Mouse (Mus musculus): ENCODE measurements around the gene Tbx2. TPM values are rescaled to one million over a fixed set of nuclear protein-coding genes. Genes with fewer than 3 reads are reported as not detected.

Gene Tbx2
- total RNA-seq, 1 experiment, result 0.80 TPM

GRCm38 (mm10) chr11:85864363-85864762 is 32.0 kb downstream of the Tbx2 start:
- no peak for DNase-seq (ENCODE audit: low read depth, low spot score)
- no peak overlapping the region for H3K4me3 ChIP-seq (ENCODE audit: insufficient read depth in 1 of 2, low read depth in 1 of 2, low read length in 2 of 2, poor library complexity in 1 of 2, severe bottlenecking in 1 of 2)
- in situ Hi-C loops (cut with MboI; ENCODE audit: low sequenced_read_pairs in 2 of 2, unreplicated experiment in 2 of 2), result no loop called here

GRCm38 (mm10) chr11:85876059-85876788 is 43.9 kb downstream of the Tbx2 start:
- Histone ChIP-seq H3K4me1 (ENCODE audit: control insufficient read depth in 2 of 2, insufficient read depth in 2 of 2, low read length in 2 of 2, poor library complexity in 1 of 2) (no peaks in the 10 kb centered on the region; a peak in 1 of 4 replicates), H3K36me3 (ENCODE audit: control insufficient read depth, insufficient read depth, low read length, poor library complexity, severe bottlenecking) (no peaks in the 10 kb centered on the region), H3K27ac (ENCODE audit: insufficient read depth, low read depth, low read length, poor library complexity, severe bottlenecking) (no peak overlapping the region), H3K4me3 (ENCODE audit: insufficient read depth in 1 of 2, low read depth in 1 of 2, low read length in 2 of 2, poor library complexity in 1 of 2, severe bottlenecking in 1 of 2) (no peak overlapping the region), H3K9ac (ENCODE audit: insufficient read depth, low read depth, low read length, poor library complexity, severe bottlenecking) (no peak overlapping the region), H3K9me3 (ENCODE audit: control insufficient read depth, insufficient read depth, low read depth, low read length) (no peaks in the 10 kb centered on the region)
- DNase-seq (ENCODE audit: low read depth, low spot score), result no peak
- no peak for TF ChIP-seq ZNF384 (IDR thresholded peaks at IDR 0.05; ENCODE audit: low read depth, low read length)
- peak; percentile 36; the same call in 1 of the 2 replicates for TF ChIP-seq CHD2 (IDR thresholded peaks at IDR 0.05; ENCODE audit: low read depth, low read length)
- in situ Hi-C loops (cut with MboI; ENCODE audit: low sequenced_read_pairs in 2 of 2, unreplicated experiment in 2 of 2), result no loop called here

More at GRCm38 (mm10) chr11:85864363-85864762, 32.0 kb downstream of the Tbx2 start:
- H3K9ac ChIP-seq (ENCODE audit: insufficient read depth, low read depth, low read length, poor library complexity, severe bottlenecking), result no peak overlapping the region
- no peak overlapping the region for H3K27ac ChIP-seq (ENCODE audit: insufficient read depth, low read depth, low read length, poor library complexity, severe bottlenecking)
- H3K9me3 ChIP-seq (ENCODE audit: control insufficient read depth, insufficient read depth, low read depth, low read length), result no peaks in the 10 kb centered on the region
- no peaks in the 10 kb centered on the region for H3K36me3 ChIP-seq (ENCODE audit: control insufficient read depth, insufficient read depth, low read length, poor library complexity, severe bottlenecking)
- TF ChIP-seq ZC3H11A (IDR thresholded peaks at IDR 0.05; ENCODE audit: borderline replicate concordance, low read depth, low read length) (peak; percentile 44; the same call in 1 of the 2 replicates), ZNF384 (IDR thresholded peaks at IDR 0.05; ENCODE audit: low read depth, low read length) (no peak)
- peaks cover 2 to 6% of the 10 kb centered on the region in 2 experiments; a peak in 1 of 4 replicates for H3K4me1 ChIP-seq (ENCODE audit: control insufficient read depth in 2 of 2, insufficient read depth in 2 of 2, low read length in 2 of 2, poor library complexity in 1 of 2)

- DNase-seq (ENCODE audit: low read depth, low spot score), result no peak
- TF ChIP-seq CHD2 (IDR thresholded peaks at IDR 0.05; ENCODE audit: low read depth, low read length) (no peak), HCFC1 (IDR thresholded peaks at IDR 0.05; ENCODE audit: borderline replicate concordance, insufficient read depth, low read length) (no peak), ZC3H11A (IDR thresholded peaks at IDR 0.05; ENCODE audit: borderline replicate concordance, low read depth, low read length) (no peak), MAFK (IDR thresholded peaks at IDR 0.05; ENCODE audit: insufficient read depth, low read depth, low read length) (no peak), ZNF384 (IDR thresholded peaks at IDR 0.05; ENCODE audit: low read depth, low read length) (no peak)
- no peak overlapping the region for H3K4me3 ChIP-seq (ENCODE audit: insufficient read depth in 1 of 2, low read depth in 1 of 2, low read length in 2 of 2, poor library complexity in 1 of 2, severe bottlenecking in 1 of 2)
- H3K36me3 ChIP-seq (ENCODE audit: control insufficient read depth, insufficient read depth, low read length, poor library complexity, severe bottlenecking), result no peaks in the 10 kb centered on the region
- no peaks in the 10 kb centered on the region for H3K9me3 ChIP-seq (ENCODE audit: control insufficient read depth, insufficient read depth, low read depth, low read length)
- no peak overlapping the region for H3K27ac ChIP-seq (ENCODE audit: insufficient read depth, low read depth, low read length, poor library complexity, severe bottlenecking)
- no peak overlapping the region for H3K9ac ChIP-seq (ENCODE audit: insufficient read depth, low read depth, low read length, poor library complexity, severe bottlenecking)
- in situ Hi-C loops (cut with MboI; ENCODE audit: low sequenced_read_pairs in 2 of 2, unreplicated experiment in 2 of 2), result no loop called here
- H3K4me1 ChIP-seq (ENCODE audit: control insufficient read depth in 2 of 2, insufficient read depth in 2 of 2, low read length in 2 of 2, poor library complexity in 1 of 2), result peaks cover 0 to 3% of the 10 kb centered on the region in 2 experiments; a peak in 1 of 4 replicates
These were observed 52.1 kb downstream of the Tbx2 start for GRCm38 (mm10) chr11:85884498-85884897.

GRCm38 (mm10) chr11:85885665-85886428 is 53.5 kb downstream of the Tbx2 start, which contains the start of gene Tbx4:
Tbx4 (plus strand) TSS chr11:85886422.
- Histone ChIP-seq H3K9ac (ENCODE audit: insufficient read depth, low read depth, low read length, poor library complexity, severe bottlenecking) (no peak within 1 kb of the TSS), H3K9me3 (ENCODE audit: control insufficient read depth, insufficient read depth, low read depth, low read length) (no peaks in the 10 kb centered on the region), H3K4me1 (ENCODE audit: control insufficient read depth in 2 of 2, insufficient read depth in 2 of 2, low read length in 2 of 2, poor library complexity in 1 of 2) (peaks cover 0 to 8% of the 10 kb centered on the region in 2 experiments; a peak in 2 of 4 replicates), H3K4me3 (ENCODE audit: insufficient read depth in 1 of 2, low read depth in 1 of 2, low read length in 2 of 2, poor library complexity in 1 of 2, severe bottlenecking in 1 of 2) (peak within 1 kb of the TSS; percentile 45 to 56), H3K36me3 (ENCODE audit: control insufficient read depth, insufficient read depth, low read length, poor library complexity, severe bottlenecking) (no peaks in the 10 kb centered on the region), H3K27ac (ENCODE audit: insufficient read depth, low read depth, low read length, poor library complexity, severe bottlenecking) (no peak within 1 kb of the TSS)
- TF ChIP-seq ZC3H11A (IDR thresholded peaks at IDR 0.05; ENCODE audit: borderline replicate concordance, low read depth, low read length), result no peak
- TF ChIP-seq HCFC1 (IDR thresholded peaks at IDR 0.05; ENCODE audit: borderline replicate concordance, insufficient read depth, low read length), result no peak
- TF ChIP-seq ZNF384 (IDR thresholded peaks at IDR 0.05; ENCODE audit: low read depth, low read length), result no peak
- no peak for TF ChIP-seq MAFK (IDR thresholded peaks at IDR 0.05; ENCODE audit: insufficient read depth, low read depth, low read length)
- no peak for TF ChIP-seq CHD2 (IDR thresholded peaks at IDR 0.05; ENCODE audit: low read depth, low read length)
- DNase-seq (ENCODE audit: low read depth, low spot score), result no peak
- in situ Hi-C loops (cut with MboI; ENCODE audit: low sequenced_read_pairs in 2 of 2, unreplicated experiment in 2 of 2), result loop anchor here (5.0 kb wide), 2 partner anchors 44 to 49 kb away; no protein-coding TSS in a partner anchor

All from ES-E14 (cell line).